Mouse (Mus musculus): ENCODE data around the gene Ctdsp1.
"Not testable (repeated sequence)": the region's sequence is repeated elsewhere in the genome, so short reads cannot be mapped to it uniquely, and the experiment has no call there.

Ctdsp1 gene

DNA sequence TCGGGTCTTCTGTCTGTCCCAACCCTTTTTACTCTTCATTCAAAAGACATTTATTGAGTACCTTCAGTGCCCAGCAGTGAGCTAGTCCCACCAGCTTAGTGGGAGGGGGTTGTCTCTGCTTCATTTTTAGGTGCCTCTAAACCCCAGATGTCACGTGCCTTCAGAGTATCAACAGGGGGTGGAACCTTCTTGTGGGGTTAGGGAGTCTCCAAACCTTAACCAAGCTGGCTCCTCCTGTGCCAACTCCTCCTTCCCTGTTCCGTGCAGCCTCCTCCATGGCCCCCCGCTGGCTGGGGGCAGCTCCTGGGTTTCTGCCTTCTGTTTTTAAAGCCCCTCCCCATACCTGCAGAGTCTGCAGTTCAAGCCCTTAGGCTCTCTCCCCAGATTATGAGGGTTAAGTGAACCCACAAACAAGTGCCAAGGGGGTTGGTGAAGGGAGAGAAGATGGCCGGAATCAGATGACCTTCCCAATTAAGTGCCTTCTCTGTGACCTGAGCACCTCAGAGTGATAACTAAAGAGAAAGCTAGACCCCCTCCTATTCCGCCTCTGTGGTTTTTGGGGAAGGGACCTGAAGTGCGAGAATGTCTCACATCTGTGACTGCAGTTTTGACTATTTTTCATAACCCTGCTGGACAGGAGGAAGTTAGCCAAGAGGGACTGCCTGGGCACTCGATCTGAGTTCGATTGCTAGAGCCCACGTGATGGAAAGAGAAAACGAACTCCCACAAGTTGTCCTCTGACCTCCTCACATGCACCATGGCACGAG lies 5.3 kb downstream of the Ctdsp1 start:
- not testable (repeated sequence) for DNase-seq (ENCODE audit: extremely low spot score, low spot score)

DNA sequence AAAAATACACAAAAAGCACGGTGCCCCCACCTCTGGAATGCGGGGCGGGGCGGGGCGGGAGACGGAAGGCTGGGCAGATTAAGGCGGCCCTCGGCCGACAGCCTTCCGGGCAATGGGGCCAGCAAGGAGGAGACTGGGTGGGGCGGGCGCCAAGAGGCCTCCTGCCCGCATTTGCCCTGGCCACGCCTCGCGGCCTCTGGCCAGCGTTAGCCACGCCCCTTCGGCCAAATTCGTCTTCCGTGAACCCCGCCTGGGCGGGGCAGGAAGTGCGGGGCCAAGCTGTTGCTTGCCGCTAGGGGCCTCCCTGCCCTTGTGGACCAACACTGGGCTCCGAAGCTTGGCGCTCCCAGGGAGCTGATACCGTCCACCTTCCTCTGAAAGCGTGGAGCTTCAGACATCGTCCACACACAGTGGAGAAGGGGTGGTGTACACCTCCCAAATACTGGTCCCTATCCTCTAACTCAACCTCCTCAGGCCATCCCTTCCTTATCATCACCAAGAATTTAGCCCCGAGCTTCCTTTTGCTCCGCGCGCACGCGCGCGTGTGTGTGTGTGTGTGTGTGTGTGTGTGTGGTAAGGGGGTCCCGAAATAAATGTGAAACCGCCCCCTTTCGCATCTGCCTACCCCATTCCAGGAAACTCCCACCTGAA lies 6.1 kb downstream of the Ctdsp1 start:
- DNase-seq (ENCODE audit: extremely low spot score, low spot score): peak; percentile 97

DNA sequence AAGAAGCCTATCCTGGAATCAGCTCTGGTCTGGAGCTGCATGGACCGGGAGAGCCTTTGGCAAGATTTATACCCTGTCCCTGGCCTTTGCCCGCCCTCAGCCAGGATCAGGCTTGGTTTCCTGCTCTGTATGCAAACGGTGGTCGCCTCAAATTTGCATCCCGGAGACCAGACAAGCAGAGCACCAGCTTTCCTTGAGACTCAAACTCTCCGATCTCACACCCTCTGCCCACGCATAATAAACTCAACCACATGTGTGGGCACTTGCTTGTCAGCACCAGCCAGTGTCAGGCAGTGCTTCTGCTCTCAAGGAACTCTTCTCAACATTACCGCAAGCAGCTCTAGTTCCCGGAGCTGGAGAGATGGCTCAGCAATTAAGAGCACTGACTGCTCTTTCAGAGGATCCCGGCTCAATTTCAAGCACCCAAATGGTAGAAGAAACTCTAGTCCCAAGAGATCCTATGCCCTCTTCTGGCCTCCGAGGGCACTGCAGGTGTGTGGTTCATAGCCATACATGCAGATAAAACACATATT lies 6.7 kb downstream of the Ctdsp1 start:
- peak; percentile 71 for DNase-seq (ENCODE audit: extremely low spot score, low spot score)

DNA sequence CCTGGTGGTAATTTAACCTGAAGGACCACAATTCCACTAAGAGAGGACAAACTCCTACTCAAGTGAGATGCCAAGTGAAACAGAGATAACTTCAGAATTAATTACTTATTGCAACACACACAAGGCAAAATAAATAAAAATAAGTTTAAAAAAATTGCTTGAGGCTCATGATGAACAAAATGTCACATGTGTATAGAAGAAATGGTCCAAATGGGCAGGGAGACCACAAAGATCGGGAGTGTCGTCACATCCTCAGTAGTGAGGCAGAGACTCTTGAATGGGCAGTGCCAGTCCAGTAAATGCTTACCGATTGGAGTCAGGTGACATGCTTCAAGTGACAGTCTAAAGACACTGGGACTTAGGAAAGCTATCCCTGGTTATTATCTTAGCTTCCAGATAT lies 9.2 kb downstream of the Ctdsp1 start:
- DNase-seq (ENCODE audit: extremely low spot score, low spot score): no peak

DNA sequence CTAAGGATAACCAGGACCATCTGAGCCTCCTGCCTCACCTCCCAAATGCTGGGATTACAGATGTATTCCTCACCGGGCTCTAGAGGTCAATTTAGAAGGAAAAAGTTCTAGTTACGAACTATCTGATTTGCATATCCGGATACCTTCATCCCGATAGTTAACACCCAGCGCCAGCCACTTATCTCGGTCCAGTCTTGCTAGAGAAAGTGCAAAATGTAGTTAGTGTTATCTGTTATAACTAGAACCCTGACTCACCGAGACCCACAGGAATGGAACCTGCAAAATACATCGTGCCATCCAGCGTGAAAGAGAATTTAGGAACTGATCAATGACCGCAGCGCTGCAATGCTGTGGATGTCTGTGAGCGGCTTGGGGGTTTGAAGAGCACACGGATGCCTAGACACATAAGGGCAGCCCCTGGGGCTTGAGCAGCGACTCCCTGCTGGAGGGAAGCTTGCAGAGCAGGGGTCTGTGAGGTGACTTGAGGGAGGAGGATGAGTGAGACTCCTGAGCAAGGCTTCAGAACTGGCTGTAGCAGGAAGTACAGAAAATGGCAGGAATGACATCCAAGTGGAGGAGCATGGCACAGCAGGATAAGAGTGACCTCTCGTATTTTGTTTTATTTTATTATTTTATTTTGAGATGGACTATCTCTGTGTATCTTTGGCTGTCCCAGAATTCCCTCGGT lies 9.8 kb downstream of the Ctdsp1 start:
- no peak for DNase-seq (ENCODE audit: extremely low spot score, low spot score)

DNA sequence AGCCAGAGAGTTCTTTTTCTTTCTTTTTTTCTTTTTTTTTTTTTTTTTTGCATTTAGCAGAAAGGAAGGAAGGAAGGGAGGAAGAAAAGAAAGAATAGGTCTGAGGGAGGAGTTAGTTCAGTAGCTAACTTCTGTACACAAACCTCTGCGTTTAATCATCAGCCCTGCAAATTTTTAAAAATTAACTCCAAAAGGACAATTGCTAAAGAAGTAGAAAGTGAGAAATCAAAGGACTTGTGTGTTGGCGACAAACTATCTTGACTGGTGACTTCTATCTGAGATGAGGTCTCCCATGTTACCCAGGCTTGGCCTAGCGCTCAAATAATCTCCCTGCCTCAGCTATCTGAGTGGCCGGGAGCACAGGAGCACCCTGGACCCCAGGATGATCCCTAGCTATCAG lies 12.9 kb downstream of the Ctdsp1 start:
- no peak for DNase-seq (ENCODE audit: extremely low spot score, low spot score)

DNA sequence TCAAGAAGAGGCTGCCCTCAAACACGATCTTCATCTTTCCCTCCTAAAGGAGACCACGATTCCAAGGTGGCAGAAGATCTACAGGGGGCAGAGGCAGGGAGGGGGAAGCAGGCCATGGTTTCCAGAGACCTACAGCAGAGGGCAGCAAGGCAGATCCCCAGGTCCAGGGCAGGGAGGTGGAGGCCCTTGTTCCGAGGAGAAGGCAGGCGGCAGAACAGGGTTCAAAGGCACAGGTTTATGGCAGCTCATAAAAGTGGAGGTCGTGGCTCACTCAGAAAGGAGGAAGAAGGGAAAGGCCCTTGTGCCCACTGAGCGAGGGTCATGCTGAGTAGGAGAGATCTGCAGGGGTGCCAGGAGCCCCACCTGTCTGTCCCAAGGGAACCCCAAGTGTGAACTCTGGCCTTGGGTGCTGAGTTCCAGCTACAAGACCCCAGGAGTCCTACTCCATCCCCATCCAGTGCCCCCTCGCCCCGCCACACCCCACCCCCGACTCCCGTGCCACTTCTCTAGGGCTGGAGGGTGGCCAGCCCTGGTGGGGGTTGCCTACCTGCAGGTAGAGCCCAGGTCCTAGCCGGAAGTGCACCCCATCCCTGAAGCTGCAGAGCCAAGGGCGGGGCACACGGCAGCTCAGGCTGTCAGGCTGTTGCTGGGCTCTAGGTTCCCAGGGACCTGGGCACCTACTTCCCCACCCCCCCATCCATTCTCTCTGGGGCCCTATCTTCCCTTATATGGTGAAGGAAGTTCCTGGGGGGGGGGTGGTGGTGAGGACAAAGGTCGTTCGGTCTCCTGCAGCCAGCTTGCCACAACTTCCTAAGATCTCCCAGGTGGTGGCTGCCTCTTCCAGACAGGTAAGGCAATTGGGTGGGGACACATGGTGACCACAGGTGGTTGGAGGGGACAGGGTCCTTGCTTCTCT lies 17.5 kb downstream of the Ctdsp1 start, which contains the start of gene Vil1:
Gene Vil1, plus strand, starts transcription at position 788 of the 916 bp plus-strand sequence.
- no peak for DNase-seq (ENCODE audit: extremely low spot score, low spot score)

DNA sequence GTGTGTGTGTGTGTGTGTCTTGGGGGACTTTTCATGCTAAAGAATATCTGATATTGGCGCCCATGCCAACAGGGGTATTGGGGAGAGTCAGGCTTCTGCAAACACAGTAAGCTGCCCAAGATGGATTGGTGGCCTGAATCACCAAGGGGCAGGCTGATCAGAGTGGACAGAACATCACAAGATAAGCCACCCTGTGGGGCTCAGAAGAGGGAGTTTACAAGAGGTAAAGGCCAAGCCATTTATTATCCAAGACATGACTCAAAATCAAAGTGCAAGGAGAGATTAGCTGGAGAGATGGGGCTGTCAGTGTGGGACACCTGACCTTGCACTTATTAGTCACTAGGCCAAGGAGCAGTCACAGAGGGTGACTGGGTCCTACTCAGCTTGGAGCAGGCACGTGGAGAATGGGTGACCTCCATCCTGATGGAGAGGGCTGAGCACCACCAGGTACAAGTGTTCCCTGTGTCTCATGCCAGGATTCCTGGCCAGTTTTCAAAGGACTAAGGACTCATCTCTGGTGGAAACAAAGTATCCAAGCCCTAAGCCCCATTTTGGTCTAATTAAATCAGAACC lies 20.5 kb downstream of the Ctdsp1 start:
- DNase-seq (ENCODE audit: extremely low spot score, low spot score): no peak

DNA sequence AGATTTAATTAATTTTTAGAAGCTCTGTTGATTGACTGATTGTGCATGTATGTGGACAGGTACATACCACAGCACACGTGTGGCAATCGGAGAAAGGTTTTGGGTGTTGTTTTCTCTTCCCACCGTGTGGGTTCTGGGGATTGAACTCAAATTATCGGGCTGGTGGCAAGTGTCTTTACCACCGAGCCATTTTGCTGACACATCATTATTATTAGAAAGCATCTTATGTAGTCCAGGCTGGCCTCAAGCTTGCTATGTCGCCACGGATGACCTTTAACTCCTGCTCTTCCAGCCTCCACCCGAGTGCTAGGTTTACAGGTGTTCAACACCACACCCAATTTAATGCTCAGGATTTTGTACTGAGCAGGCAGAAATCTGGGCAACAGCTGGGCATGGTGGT lies 21.4 kb downstream of the Ctdsp1 start:
- no peak for DNase-seq (ENCODE audit: extremely low spot score, low spot score)

DNA sequence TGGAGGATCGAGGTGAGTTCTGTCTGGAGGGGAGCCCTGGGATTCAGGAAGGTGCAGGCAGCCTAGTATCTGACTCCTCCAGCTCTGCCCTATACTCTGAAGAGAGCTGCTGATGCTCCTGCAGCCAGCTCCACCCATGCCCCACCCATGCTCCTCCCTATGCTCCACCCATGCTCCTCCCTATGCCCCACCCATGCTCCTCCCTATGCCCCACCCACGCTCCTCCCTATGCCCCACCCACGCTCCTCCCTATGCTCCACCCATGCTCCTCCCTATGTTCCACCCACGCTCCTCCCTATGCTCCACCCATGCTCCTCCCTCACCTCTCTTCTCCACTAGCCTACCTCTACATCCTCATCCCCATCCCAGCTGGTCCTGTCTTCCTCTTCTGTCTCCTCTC lies 23.8 kb downstream of the Ctdsp1 start:
- DNase-seq (ENCODE audit: extremely low spot score, low spot score): no peak

DNA sequence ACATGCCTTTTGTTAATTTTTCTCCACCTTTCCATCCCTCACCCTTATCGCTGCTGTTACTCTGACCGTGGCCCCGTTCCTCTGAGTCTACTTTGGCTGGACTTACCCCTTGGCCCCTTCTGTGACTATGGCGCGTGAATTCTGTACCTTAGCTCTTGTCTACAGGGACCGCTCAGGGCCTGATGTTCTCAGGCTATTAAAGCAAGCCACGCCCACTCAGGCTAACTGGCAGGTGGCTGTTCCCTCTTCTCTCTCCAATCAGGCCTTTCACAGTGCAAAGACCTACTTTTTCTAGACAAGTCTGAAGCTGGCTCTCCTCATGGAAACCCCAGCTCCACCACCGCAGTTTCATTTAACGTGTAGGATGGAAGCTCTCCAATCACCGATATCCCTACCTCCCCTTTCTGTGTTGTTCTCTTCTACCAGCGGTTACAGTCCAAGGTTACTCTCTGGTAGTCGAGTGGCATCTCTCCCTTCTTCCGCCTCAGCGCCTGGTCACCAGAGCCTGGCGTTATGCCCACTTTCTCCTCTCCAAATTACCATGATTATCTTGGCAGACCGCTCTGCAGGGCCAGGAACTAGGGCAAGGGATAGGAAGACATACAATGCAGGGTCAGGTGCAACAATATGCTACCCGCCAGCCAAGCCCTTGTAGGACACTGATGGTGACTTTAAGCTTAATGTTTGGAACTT lies 27.6 kb downstream of the Ctdsp1 start:
- DNase-seq (ENCODE audit: extremely low spot score, low spot score): no peak

DNA sequence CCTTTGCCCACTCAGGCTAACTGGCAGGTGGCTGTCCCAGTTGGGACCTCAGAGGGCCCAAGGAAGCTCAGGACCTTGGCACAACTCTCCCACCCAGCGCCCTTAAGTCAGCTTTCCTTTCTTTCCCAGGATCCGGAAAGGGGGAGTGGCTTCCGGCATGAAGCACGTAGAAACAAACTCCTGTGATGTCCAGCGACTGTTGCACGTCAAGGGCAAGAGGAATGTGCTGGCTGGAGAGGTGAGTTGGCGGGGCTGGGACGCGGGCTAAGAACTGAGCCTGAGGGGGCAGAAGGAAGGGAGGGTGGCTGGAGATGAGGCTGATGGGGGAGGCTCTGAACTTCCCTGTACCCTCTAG lies 28.1 kb downstream of the Ctdsp1 start:
- no peak for DNase-seq (ENCODE audit: extremely low spot score, low spot score)

DNA sequence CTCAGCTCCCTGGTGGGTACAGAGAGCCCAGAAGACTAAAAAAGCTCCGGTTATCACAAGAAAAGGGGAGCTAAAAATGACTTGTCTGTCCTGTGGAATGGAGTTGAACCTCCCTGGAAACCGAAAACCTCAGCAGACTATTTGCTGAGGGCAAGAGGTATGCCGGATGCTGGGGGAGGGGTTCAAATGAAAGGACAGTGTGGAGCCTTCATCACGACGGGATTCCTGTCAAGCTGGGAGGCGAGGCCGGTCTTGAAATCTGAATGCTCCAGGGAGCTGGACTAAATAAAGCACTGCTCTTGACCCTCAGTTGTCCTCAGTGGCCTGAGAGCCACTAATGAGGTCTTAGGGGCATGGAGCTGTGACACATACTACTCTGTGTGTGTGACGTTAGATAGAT lies 31.8 kb downstream of the Ctdsp1 start:
- DNase-seq (ENCODE audit: extremely low spot score, low spot score): no peak

DNA sequence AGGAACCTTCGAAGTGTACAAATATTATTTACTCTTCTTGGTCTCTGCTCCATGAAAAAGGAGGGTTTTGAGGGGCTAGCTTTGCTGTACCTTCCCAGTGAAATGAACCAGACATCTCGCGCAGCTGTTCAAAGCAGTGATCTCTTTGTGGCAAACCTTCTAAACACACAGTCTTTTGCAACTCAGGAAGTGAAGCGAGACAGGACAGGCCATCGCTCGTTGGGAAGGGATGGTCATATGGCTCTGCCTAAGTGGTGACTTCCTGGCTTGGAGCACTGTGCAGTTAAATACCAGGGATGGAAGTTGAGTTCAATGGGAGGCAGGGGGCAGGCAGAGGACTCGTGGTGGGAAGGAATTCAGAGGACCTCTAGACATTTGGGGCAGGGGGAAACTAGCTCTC lies 34.5 kb downstream of the Ctdsp1 start:
- no peak for DNase-seq (ENCODE audit: extremely low spot score, low spot score)

DNA sequence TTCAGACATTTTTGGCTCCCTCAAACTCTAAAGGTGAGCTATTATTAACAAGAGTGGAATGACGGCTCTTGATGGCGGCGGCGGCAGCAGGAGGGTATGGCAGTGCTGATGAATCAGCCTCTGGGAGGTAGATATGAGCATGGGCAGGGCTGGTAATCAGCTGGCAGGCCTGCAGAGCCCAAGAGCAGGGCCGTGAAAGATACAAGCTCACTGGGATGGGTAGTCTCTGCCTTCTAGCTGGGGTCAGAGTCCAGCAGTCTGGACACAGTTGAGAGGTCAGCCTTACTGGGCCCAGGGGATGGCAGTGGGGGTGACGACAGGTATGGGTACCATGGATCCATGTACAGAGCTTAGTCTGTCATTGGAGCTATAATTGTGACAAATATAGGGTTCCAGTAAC lies 41.9 kb downstream of the Ctdsp1 start:
- DNase-seq (ENCODE audit: extremely low spot score, low spot score): no peak

DNA sequence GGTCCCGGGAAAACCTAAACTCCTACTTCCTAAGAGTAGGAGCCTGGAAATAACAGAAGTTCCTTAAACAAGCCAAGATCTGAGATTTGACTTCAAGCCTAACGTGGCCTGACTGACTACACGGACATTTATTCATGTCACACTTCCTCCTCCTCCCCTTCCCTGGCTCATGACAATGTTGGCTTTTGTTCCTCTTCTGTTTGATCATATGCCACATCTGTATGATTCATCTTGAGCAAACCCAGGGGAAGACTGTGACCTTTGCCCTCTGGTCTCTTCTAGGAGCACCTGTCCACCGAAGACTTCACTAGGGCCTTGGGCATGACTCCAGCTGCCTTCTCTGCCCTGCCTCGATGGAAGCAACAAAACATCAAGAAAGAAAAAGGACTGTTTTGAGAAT lies 43.3 kb downstream of the Ctdsp1 start:
- no peak for DNase-seq (ENCODE audit: extremely low spot score, low spot score)

DNA sequence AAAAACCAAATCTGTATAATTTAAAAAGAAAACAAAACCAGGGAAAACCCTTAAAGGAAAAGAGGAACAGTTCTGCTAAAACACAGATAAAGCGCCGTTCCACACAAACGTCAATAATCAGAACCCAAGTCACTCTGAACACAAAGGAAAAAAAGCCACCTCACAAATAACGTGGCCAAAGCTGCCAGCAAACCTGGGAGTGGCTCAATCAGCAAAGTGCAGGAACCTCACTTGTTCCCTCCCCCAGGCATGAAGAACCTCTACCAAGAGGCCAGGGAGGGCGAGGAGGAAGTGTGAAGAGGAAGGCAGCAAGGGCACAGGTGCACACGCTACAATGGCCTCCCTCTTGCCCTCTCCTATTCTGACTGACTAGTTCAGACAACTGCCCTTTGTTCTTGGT lies 44.3 kb downstream of the Ctdsp1 start:
- no peak for DNase-seq (ENCODE audit: extremely low spot score, low spot score)

DNA sequence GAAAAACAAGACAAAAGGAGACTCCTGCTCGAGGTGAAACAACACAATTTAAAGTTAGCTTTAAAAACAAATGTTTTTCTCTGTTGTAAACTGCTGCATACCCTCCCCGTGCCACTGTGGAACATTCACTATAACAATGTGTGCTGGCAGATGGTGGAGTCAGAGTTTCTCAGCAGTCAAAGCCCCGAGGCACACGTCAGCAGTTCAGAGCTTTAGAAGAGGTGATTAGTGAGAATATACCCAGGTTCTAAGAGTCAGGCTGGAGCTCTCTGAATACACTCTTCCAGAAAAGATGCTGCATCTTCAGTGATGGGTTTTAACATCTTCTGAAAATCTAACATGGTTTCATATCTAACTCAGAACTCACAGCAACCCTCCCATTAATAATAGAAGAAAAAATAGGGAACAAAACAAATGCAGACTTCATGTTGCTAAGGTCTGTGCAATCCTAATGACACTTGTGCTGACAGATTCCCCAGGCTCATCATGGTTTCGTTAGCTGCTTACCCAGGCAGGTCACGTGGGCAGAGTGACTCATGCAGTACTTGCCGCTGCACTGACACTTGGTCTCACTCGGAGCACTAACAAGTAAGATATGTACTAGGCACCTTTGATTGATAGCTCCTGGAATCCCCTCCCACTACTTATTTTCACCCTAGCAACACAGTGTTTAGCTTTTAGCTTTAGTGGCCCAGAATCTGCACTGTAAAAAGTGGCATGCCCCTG lies 46.6 kb downstream of the Ctdsp1 start:
- no peak for DNase-seq (ENCODE audit: extremely low spot score, low spot score)

DNA sequence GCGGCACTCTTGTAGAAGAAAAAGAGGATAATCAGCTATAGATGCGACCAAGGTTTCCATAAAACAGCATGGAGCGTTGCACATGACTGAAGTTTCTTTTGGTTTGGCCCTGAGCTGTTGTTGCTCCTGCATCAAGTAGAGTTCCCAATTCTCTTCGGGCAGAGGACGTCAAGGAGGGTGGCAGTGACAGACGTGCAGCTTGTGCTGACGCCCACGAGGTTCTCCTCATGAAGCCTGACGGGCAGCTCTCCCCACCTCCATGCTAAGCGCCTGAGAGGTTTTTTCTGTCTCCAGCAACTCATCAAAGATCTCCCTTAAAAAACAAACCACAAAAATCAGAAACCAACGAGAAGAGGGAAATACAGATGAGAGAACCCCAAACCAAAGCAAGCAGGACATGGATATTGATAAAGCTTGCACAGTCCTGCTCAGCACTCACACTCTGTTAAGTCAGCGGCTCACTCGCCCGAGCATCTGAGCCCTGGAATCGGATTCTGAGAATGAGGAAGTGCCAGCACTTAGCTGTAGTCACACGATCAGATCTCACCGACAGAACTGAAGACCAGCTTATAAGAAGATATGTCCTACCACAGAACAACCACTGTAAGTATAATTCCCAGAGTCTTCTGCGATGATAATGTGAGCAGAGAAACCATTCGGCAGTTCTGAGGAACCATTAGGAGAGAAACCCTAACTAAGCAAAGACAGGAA lies 48.0 kb downstream of the Ctdsp1 start:
- DNase-seq (ENCODE audit: extremely low spot score, low spot score): no peak
